Mouse (Mus musculus): ENCODE results near the gene Sdsl.

Sdsl gene

DNA sequence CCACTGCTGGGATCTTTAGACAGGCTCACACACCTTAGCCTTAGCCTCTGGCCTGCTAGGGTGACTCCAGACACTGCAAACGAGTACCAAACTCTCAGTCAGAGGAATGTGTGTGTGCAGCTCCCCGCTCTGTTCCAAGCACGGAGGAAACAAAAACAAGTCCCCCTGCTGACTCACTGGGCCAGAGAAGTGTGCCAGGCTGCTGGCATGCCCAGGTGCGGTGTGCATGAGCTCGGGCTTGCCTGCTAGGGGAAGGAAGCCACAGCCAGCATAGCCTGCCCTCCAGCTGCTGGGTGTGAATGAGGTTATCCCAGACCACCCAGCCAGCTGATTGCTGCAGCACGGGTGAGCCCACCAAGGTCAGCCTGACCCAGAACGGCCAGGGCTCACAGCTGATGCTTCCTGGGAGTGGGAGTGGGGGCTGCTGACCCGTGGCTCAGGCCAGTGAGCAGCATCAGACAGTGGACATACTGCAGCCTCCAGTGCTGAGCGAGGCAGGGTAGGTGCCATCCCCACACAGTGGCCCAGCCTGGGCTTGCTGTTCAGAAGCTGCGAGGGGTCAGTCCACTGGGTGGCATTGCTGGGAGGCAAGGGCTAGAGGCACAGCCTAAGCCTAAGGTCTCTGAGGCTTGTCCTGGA is 22.6 kb upstream of the Sdsl start:
- no peak for DNase-seq (ENCODE audit: low spot score in 2 of 2)

DNA sequence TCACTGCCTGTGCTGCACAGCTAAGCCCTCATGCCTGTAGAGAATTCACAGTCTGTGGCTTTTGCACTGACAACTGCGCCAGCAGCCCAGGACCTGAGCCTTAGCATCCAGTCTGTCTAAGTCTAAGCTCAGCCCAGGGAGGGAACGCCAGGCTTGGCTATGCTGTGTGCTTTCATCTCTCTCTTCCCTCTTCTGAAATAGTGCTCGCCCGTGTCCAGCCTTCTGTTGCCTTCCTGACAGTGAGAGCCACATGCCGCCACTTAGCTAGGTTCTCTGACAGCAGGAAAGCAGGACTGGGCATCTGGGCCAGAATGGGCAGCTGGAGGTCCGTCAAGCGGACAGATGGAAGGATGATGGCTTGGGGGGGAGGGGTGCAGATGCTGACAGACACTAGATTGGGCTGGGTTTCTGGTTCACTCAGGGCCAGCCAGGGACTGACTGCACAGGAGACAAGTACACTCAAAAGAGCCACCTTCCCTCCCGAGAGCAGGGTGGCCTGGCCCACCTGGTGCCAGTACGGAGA is 21.3 kb upstream of the Sdsl start:
- no peak for DNase-seq (ENCODE audit: low spot score in 2 of 2)

DNA sequence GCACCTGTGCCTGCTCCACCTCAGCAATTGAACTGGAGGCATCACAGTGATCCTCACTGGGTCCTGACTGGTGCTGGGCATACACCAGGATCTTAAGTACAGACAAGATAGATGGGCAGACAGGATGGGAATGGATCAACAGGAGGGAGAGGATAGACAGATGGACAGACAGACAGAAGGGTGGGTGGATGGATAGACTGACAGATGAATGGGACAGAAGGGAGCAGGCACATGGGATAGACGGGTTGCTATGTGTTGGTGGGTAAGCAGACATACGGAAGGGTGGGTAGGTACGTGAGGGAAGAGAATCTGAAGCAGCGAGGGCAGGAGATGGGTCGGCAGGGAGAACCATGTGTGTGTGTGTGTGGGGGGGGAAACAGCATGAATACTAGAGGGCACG is 20.8 kb upstream of the Sdsl start:
- no peak for DNase-seq (ENCODE audit: low spot score in 2 of 2)

DNA sequence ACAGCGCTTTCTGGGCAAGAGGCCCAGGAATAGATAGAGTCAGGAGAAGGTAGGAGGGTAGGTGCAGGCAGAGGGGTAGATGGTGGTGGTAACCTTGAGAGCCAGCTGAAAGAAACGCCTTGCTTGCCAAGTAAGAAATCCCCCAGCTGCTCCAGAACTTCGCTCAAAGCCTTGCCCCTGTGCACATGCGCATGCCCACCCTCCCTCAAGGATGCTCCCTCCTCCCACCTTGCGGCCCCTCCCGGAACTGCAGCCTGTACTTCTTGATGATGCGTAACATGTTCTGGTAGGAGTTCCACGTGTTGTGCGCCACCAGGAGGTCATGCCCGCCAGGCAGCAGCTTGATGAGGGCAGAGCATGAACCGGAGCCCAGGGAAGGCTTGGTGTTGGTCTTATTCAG is 19.8 kb upstream of the Sdsl start:
- DNase-seq (ENCODE audit: low spot score in 2 of 2): no peak

DNA sequence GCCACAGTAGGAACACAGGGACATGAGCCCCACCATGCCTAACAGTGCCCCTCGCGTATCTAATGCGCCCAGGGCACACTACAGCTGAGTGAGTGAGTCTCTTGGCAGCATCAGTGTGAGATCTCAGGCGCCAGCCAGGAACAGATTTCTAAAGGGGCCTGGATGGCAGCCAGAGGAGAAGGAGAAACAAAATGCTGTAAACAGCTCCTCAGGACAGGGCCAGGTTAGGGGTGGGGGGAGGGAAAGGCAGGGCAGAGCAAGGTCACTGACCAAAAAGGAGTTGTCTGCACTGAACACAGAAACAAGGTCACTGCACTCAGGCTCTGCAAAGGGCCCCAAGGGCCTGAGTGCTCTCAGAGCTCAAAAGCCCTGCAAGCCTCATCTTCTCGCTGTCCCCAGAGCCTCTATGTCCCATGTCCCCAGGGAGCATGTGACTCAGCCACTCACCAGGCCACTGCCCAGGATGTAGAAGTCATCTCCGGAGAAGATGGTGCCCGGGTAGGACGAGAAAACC is 18.1 kb upstream of the Sdsl start:
- no peak for DNase-seq (ENCODE audit: low spot score in 2 of 2)

DNA sequence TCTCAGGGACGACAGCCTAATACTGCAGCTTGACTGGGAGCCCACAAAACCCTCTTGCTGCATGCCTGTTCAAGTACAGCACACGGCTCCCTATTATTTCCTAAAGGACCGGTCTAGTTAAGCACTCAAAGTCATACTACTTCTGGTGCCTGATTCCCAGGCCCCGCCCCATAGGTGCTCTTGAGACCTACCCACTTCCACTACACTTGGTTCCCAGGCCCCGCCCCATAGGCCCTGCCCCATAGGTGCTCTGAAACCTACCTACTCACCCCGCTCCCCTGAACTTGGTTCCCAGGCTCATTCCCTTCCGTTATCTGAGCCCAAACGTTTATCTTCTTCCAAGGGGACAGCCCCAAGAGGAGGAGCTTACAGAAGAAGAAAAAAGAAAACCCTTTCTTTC is 15.2 kb upstream of the Sdsl start:
- DNase-seq (ENCODE audit: low spot score in 2 of 2): no peak

DNA sequence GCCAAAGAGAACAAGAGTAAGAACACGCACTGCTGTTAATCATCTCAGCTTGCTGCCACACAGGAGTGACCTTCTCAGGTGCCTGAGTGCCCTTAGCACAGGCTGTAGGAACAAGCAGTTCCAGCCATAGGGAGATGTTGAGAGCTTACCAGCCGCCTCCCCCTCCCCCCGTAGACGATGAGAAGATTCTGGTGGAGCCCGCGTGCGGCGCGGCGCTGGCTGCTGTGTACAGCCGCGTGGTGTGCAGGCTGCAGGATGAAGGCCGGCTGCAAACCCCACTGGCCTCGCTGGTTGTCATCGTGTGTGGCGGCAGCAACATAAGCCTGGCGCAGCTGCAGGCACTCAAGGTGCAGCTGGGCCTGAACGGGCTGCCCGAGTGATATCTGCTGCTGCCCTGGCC is 10.8 kb upstream of the Sdsl start:
- no peak for DNase-seq (ENCODE audit: low spot score in 2 of 2)

DNA sequence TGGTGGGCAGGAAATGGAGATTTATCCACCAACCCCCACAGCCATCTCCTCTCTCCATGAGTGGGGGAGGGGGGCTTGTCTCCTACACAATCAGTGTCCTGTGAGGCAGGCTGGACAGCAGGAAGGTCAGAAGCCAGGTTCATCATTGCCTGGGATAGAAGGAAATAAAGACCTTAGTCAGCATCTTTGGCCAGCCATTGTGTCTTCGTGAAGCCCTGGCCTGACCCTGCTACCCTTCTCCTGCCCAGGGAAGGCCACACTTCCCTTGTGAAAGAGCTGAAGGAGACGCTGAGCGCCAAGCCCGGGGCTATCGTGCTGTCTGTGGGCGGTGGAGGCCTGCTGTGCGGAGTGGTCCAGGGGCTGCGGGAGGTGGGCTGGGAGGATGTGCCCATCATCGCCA is 8.6 kb upstream of the Sdsl start:
- DNase-seq (ENCODE audit: low spot score in 2 of 2): no peak

DNA sequence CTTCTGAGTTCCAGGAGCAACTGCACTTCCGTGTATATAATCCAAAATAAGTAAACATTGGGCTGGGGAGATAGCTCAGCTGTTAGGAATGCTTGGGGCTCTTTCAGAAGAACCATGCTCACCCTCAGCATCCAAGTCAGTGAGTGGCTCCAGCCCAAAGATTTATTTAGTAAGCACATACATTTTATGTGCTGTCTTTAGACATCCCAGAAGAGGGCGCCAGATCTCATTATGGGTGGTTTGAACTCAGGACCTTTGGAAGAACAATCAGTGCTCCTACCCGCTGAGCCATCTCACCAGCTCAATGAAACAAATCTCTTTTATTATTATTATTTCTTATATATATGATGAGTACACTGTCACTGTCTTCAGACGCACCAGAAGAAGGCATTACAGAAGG is 6.9 kb upstream of the Sdsl start:
- DNase-seq (ENCODE audit: low spot score in 2 of 2): no peak

DNA sequence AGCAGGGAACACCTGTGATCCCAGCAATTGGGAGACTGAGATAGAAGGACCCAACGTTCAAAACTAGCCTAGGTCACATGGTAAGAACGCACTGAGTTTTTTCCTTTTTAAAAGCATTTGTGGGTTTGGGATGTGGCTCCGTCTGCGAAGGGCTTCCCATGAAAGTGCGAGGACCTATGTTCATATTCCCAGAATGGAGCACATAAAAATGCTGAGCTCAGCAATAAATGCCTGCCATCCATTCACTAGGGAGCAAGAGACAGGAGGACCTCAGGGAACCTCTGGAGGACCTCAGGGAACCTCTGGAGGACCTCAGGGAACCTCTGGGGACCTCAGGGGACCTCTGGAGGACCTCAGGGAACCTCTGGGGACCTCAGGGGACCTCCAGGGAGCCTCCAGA is 5.4 kb upstream of the Sdsl start:
- DNase-seq (ENCODE audit: low spot score in 2 of 2): no peak

DNA sequence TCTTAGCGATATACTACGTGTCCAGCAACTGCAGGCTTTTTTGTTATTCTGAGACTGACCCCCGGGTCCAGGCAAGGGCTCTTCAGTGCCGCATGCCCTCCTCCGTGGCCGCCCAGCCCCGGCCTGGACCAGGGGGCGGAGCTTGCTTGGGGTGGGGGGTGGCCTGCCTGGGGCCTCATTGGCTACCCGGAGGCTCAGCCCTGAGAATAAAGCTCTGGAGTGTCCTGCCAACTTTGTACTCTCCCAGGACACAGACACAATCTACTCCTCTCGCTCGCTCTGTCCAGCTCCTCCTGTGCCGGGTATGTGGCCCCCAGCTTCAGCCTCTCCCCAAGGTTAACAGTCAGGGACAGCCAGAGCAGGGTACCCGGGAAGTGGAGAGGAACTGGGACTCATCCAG is 3.7 kb upstream of the Sdsl start, which contains the start of gene Sds:
TSS of gene Sds (plus strand) at position 231 of the 400 bp plus-strand sequence.
- DNase-seq (ENCODE audit: low spot score in 2 of 2): no peak

DNA sequence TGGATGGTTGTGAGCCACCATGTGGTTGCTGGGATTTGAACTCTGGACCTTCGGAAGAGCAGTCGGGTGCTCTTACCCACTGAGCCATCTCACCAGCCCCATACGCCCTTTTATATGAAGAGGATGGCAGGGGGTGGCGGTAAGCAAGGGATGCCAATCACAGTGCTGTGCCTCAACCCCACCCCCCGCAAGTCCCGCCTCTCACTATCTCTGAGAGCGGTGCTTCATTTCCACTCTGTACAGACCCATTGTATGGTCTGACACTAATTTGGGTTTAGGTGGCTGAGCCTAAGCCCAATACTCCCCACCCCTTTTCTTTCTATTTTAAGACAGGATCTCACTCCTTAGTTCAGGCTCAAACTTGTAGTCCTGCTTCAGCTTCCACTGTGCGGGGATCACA is 3.3 kb upstream of the Sdsl start:
- DNase-seq (ENCODE audit: low spot score in 2 of 2): no peak

DNA sequence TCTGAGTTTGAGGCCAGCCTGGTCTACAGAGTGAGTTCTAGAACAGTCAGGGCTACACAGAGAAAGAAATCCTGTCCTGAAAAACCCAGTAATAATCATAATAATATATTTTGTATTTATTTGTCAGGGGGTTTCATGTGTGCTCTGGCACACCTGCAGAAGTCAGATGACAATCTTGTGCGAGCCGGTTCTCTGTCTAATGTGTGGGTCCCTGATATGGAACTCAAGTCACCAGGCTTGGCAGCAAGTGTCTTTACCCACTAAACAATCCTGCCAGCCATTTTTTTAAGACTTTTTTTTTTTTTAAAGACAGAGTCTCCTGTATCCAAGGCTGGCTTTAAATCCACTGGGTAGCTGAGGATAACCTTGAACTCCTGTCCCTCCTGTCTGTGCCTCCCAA is 751 bp upstream of the Sdsl start:
- no peak for DNase-seq (ENCODE audit: low spot score in 2 of 2)

DNA sequence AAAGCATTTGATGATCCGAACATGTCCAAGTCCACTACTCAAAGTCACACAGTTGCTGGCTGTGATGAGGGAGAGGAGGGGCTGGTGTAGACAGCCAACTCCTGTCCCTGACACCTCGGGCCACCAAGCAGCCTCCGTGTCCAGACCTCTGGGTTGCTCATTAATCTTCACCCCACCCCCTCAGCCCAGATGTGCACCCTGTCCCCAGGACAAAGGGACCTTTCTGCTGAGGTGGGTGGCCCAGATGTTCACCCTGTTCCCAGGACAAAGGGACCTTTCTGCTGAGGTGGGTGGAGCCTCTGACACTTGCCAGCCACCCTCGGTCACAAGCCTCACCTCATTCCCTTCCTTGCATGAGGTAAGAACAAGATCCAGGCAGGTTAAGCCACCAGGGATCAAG is 1.1 kb downstream of the Sdsl start:
- no peak for DNase-seq (ENCODE audit: low spot score in 2 of 2)

DNA sequence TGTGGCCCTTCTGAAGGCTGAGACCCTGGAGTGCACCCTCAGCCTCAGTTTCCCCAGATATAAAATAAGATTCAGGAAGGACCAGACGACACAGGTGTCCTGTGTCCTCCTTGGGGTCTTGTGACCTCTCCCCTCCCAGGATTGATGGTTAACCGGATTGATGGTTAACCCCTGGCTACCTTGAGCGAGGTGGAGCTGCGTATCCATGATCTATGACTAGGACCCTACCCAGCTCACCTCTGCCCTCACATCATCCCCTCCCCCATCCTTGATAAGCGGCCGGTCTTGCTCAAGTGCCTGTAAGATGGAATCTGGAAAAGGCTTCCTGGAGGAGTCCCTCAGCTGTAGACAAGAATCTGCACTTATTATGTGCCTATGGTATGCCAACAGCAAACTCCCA is 3.8 kb downstream of the Sdsl start:
- DNase-seq (ENCODE audit: low spot score in 2 of 2): no peak

DNA sequence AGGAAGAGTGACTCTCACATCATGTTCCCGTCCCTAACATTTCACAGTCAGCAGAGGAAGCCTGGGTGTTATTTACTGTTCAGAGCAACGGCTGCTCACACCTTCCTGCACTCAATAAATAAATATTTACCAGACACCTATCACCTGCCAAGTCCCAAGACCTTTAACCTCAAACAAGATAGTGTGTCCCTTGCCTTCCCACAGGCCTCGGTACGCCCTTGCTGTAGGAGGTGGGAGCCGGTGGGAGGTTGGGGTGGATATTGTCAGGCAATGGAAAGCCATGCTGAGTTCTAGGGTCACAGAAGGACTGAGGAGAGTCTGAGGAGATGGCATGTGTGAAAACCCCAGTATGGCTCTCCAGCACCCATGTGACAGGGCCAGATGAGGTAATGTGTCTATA is 4.3 kb downstream of the Sdsl start:
- no peak for DNase-seq (ENCODE audit: low spot score in 2 of 2)

DNA sequence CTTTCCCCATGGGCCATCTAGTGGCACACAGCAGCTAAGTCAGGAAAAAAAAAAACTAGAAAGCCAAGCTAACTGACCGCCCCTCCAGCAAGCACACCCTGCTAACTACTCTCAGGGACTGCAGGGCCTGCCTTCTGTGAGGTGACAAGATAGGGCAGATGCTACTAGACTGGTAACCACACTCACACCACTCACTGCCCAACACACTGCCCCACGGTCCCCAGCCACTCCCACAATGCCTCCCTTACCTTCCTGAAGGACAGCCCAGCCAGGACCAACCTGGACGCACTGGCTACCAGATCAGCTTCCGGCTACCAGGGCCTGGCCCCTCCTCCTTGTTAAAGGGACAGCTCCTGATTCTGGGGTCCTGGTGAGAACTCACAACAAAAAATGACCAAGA is 5.6 kb downstream of the Sdsl start:
- no peak for DNase-seq (ENCODE audit: low spot score in 2 of 2)

DNA sequence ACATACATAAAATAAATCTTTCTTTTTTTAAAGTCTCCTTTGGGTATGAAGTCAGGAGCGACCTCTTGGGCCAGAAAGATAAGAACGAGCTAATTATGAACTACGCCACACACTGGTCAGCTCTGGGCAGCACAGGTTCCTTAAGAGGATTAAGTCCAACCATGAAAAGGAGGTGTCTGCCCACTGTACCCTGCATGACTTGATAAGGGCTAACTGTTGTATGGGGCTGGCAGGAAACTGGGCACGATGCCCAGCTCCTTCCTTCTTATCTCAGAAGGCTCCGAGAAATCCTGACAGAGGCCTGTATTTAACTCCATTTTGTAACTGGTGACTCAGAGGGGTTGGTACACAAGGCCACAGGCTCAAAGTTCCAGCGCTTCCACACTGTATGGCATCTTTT is 6.8 kb downstream of the Sdsl start:
- DNase-seq (ENCODE audit: low spot score in 2 of 2): no peak

DNA sequence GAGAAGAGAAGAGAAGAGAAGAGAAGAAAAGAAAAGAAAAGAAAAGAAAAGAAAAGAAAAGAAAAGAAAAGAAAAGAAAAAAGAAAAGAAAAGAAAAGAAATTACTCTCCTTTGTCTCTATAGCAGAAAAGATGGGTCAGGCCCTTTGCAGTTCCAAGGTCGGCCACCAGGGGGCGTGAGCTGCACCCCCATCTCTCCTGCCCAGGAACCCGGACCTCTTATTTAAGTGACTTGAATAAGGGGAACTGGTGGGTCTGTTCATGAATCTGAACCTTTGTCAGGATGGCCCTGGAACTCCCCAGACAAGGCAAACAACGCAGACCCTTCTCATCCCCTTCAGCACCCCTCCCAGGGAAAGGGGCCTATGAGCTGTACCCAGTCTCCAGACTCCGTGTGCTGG is 7.5 kb downstream of the Sdsl start:
- DNase-seq (ENCODE audit: low spot score in 2 of 2): no peak

DNA sequence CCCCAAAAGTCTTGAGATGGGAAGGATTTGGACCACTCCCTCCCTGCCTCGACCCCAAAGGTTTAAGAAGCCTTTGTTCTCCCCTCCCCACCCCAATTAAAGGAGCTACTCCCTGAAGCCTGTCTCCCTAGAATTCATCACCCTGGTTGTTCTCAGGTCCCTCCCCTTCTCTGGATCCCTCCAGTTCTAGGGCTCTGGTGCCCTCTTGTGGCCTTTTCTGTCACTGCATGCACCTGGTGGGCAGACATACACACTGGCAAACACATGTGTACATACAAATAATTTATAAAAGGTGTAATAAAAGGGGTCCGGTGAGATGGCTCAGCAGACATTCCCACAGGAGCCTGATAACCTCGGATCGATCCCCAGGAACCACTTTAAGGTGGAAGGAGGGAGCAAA is 8.3 kb downstream of the Sdsl start:
- no peak for DNase-seq (ENCODE audit: low spot score in 2 of 2)

DNA sequence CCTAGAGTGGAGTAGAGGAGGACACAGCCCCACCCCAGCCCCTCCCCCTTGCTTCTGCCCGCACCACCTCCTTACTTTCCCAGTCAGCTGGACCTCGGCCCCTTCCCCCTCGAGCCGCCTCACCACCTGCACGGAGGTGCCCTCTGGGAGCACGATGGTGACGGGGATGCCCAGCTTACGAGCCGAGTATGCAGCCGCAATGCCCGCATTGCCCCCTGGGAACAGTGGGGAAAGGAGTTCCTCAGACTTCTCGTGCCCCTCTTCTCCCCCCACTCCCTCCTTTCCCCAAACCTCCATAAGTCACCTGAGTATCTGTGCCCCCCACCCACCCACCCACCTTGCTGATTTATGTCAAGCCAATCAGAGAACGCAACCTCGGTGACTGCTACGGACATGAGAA is 10.7 kb downstream of the Sdsl start:
- DNase-seq (ENCODE audit: low spot score in 2 of 2): no peak

DNA sequence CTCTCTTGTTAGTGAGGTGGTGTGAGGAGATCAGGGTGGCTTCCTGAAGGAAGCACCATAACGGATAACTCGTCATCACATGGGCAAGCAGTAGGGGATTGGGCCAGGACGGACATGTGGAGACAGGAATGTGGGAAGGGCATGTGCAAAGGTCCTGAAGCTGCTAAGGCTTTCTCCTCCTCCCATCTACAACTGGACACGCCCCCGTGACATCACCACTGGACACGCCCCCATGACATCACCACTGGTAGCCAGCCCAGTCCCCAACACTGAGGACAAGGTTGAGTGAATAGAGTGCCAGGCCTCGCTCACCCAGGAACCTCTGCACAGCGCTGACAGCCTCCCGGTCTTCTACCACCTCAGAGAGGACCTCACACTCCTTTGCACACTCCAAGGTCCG is 13.5 kb downstream of the Sdsl start:
- DNase-seq (ENCODE audit: low spot score in 2 of 2): no peak

DNA sequence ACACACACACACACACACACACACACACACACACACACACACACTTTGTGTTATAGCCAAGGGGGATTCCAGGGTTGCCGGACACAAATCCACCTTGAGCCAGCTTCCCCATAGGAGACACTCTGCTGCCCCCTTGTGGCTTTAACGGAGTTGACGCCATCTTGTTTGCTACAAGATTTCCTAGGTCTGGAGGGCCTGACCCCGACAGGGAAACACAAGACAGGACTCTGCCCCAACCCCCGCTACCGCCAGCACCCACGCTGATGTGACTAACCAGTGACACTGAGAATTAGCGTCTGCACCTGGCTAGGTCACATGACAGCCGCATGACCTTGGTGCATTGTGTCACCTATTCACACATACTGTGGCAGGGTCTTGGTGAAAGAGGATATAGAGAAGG is 15.0 kb downstream of the Sdsl start:
- DNase-seq (ENCODE audit: low spot score in 2 of 2): peak; percentile 20 to 34

Measured in right cerebral cortex, postnatal 36 days (tissue).